Mouse (Mus musculus) embryonic facial prominence, embryonic 11.5 days (tissue): ENCODE measurements around the gene Fgfr1op2. TPM values are rescaled to one million over a fixed set of nuclear protein-coding genes. Genes with fewer than 3 reads are reported as not detected.
"Not testable (repeated sequence)": the region's sequence is repeated elsewhere in the genome, so short reads cannot be mapped to it uniquely, and the experiment has no call there.

Source experiments
- ATAC-seq: fragments of 200-750 bp; cut with Nextera tagmentation; replicated peaks from 2 replicates; pipeline ENCODE4 v1.8.0; 2017; ENCODE audit warnings: low read depth; ENCODE audit not compliant: insufficient number of reproducible peaks, low FRiP score, low TSS enrichment
- DNase-seq: peaks from one replicate; pipeline ENCODE4 v3.0.0-alpha.2; 2015; ENCODE audit warnings: low spot score
- H3K27ac ChIP-seq: fragments of 300-500 bp; sonication (generic); replicated peaks from 2 replicates; pipeline ENCODE4 v1.5.1; 2014; ENCODE audit warnings: mild to moderate bottlenecking, low read depth, low read length, control low read depth
- H3K27me3 ChIP-seq: fragments of 300-500 bp; sonication (generic); 2 replicates; pipeline ENCODE4 v1.6.1; 2014; ENCODE audit warnings: mild to moderate bottlenecking, low read length, moderate library complexity, mixed read lengths; ENCODE audit not compliant: control insufficient read depth, insufficient read depth
- H3K36me3 ChIP-seq: fragments of 300-500 bp; sonication (generic); replicated peaks from 2 replicates; pipeline ENCODE4 v1.6.1; 2014; ENCODE audit warnings: low read depth, mild to moderate bottlenecking, low read length, moderate library complexity, mixed read lengths; ENCODE audit not compliant: control insufficient read depth, insufficient read depth
- H3K4me1 ChIP-seq: fragments of 300-500 bp; sonication (generic); 2 replicates; pipeline ENCODE4 v1.6.1; 2014; ENCODE audit warnings: low read length, mixed read lengths; ENCODE audit not compliant: control insufficient read depth, insufficient read depth
- H3K4me2 ChIP-seq: fragments of 300-500 bp; sonication (generic); 2 replicates; pipeline ENCODE4 v1.6.1; 2014; ENCODE audit warnings: low read depth, mild to moderate bottlenecking, control low read depth, low read length, moderate library complexity
- H3K4me3 ChIP-seq: fragments of 300-500 bp; sonication (generic); 2 replicates; pipeline ENCODE4 v1.5.1; 2014; ENCODE audit warnings: low read depth, low read length, control low read depth
- H3K9ac ChIP-seq: fragments of 300-500 bp; sonication (generic); replicated peaks from 2 replicates; pipeline ENCODE4 v1.6.1; 2014; ENCODE audit warnings: mild to moderate bottlenecking, control low read depth, low read length
- H3K9me3 ChIP-seq: fragments of 300-500 bp; sonication (generic); replicated peaks from 2 replicates; pipeline ENCODE4 v1.6.1; 2016; ENCODE audit warnings: mild to moderate bottlenecking, low read length, inconsistent platforms, mixed read lengths; ENCODE audit not compliant: control insufficient read depth
- WGBS: fragments of 180-500 bp; shearing (Covaris S2); extraction: QIAGEN DNeasy Blood & Tissue Kit; methylation state at CpG from one replicate; pipeline ENCODE4 v1.1.7; 2014; 5-methylcytosine and 5-hydroxymethylcytosine counted together
- polyA plus RNA-seq: library from polyadenylated mRNA; unstranded; fragments of >200 nt; fragmentation: Nextera tagmentation; extraction: Ambion mirVana; gene quantifications from 2 replicates; pipeline ENCODE4 v1.2.1, GENCODE M21; 2014

The Fgfr1op2 gene
- polyA plus RNA-seq, 1 experiment from 2014 or later, result 95.7 TPM

GRCm38 (mm10) chr6:146538661-146539060 is 38.3 kb upstream of the Fgfr1op2 start:
- Histone ChIP-seq H3K4me2 (no peak overlapping the region), H3K9ac (no peak overlapping the region), H3K4me1 (no peaks in the 10 kb centered on the region), H3K27ac (no peak overlapping the region), H3K27me3 (no peaks in the 10 kb centered on the region), H3K9me3 (no peaks in the 10 kb centered on the region), H3K36me3 (no peaks in the 10 kb centered on the region), H3K4me3 (no peak overlapping the region)
- WGBS, result 52% methylated on average over 4 of the region's 4 CpGs
- DNase-seq (no peak), ATAC-seq (no peak)

- H3K4me3 ChIP-seq, result no peak overlapping the region
- DNase-seq (no peak), ATAC-seq (no peak)
- H3K27me3 ChIP-seq, result no peaks in the 10 kb centered on the region
- no peaks in the 10 kb centered on the region for H3K36me3 ChIP-seq
- H3K4me2 ChIP-seq, result no peak overlapping the region
- H3K9me3 ChIP-seq, result no peaks in the 10 kb centered on the region
- H3K4me1 ChIP-seq, result no peaks in the 10 kb centered on the region
- 81% methylated on average over 3 of the region's 3 CpGs for WGBS
- no peak overlapping the region for H3K9ac ChIP-seq
- H3K27ac ChIP-seq, result no peak overlapping the region
Measured at GRCm38 (mm10) chr6:146540386-146540785, 36.6 kb upstream of the Fgfr1op2 start.

- H3K4me3 ChIP-seq, result no peak overlapping the region
- no peak overlapping the region for H3K9ac ChIP-seq
- ATAC-seq (no peak), DNase-seq (no peak)
- H3K36me3 ChIP-seq, result no peaks in the 10 kb centered on the region
- no peak overlapping the region for H3K4me2 ChIP-seq
- no peak overlapping the region for H3K27ac ChIP-seq
- H3K9me3 ChIP-seq, result no peaks in the 10 kb centered on the region
- H3K4me1 ChIP-seq, result no peaks in the 10 kb centered on the region
- H3K27me3 ChIP-seq, result no peaks in the 10 kb centered on the region
- WGBS, result 85% methylated on average over 1 of the region's 1 CpGs
Measured at GRCm38 (mm10) chr6:146544622-146545021, 32.4 kb upstream of the Fgfr1op2 start.

GRCm38 (mm10) chr6:146545289-146545865 is 31.6 kb upstream of the Fgfr1op2 start:
- ATAC-seq, result no peak
- H3K36me3 ChIP-seq, result no peaks in the 10 kb centered on the region
- no peaks in the 10 kb centered on the region for H3K4me1 ChIP-seq
- no peaks in the 10 kb centered on the region for H3K9me3 ChIP-seq
- H3K27me3 ChIP-seq, result no peaks in the 10 kb centered on the region
- no peak for DNase-seq
- H3K9ac ChIP-seq, result no peak overlapping the region
- no peak overlapping the region for H3K4me3 ChIP-seq
- H3K4me2 ChIP-seq, result no peak overlapping the region
- WGBS, result 89% methylated on average over 5 of the region's 5 CpGs
- H3K27ac ChIP-seq, result no peak overlapping the region

- Histone ChIP-seq H3K4me2 (no peak overlapping the region), H3K27ac (no peak overlapping the region), H3K9me3 (no peaks in the 10 kb centered on the region), H3K4me1 (no peaks in the 10 kb centered on the region), H3K4me3 (no peak overlapping the region), H3K9ac (no peak overlapping the region), H3K36me3 (peaks cover 2% of the 10 kb centered on the region; the same call in 1 of the 2 replicates), H3K27me3 (no peaks in the 10 kb centered on the region)
- DNase-seq, result no peak
- 81% methylated on average over 2 of the region's 2 CpGs for WGBS
- no peak for ATAC-seq
Measured at GRCm38 (mm10) chr6:146550421-146550820, 26.6 kb upstream of the Fgfr1op2 start.

- no peak overlapping the region for H3K9ac ChIP-seq
- no peak for ATAC-seq
Measured at GRCm38 (mm10) chr6:146551326-146551725, 25.7 kb upstream of the Fgfr1op2 start.

GRCm38 (mm10) chr6:146562461-146562860 is 14.5 kb upstream of the Fgfr1op2 start:
- not testable (repeated sequence) for H3K4me2 ChIP-seq, H3K9ac ChIP-seq, H3K9me3 ChIP-seq, H3K4me3 ChIP-seq, DNase-seq, ATAC-seq, H3K27ac ChIP-seq, H3K36me3 ChIP-seq, H3K27me3 ChIP-seq, H3K4me1 ChIP-seq
- 91% methylated on average over 1 of the region's 1 CpGs for WGBS

More at GRCm38 (mm10) chr6:146551326-146551725, 25.7 kb upstream of the Fgfr1op2 start:
- Histone ChIP-seq H3K27me3 (no peaks in the 10 kb centered on the region), H3K9me3 (no peaks in the 10 kb centered on the region), H3K4me2 (no peak overlapping the region), H3K27ac (no peak overlapping the region), H3K36me3 (peaks cover 7% of the 10 kb centered on the region; the same call in 1 of the 2 replicates), H3K4me3 (no peak overlapping the region), H3K4me1 (no peaks in the 10 kb centered on the region)
- no peak for DNase-seq

GRCm38 (mm10) chr6:146572073-146572472 is 4.9 kb upstream of the Fgfr1op2 start:
- no peaks in the 10 kb centered on the region for H3K9me3 ChIP-seq
- H3K4me3 ChIP-seq, result no peak overlapping the region
- no peak for DNase-seq
- no peaks in the 10 kb centered on the region for H3K4me1 ChIP-seq
- no peak overlapping the region for H3K9ac ChIP-seq
- no peak for ATAC-seq
- no peak overlapping the region for H3K4me2 ChIP-seq
- H3K27me3 ChIP-seq, result no peaks in the 10 kb centered on the region
- no peak overlapping the region for H3K27ac ChIP-seq
- H3K36me3 ChIP-seq, result no peaks in the 10 kb centered on the region
